Mouse (Mus musculus): ENCODE measurements at regions not wholly inside any gene's neighbourhood (a gene's known extent, or its start where the extent isn't known, plus 50 kb on each side); places are given as distances from the start of the nearest gene placed in this dataset.

DNA sequence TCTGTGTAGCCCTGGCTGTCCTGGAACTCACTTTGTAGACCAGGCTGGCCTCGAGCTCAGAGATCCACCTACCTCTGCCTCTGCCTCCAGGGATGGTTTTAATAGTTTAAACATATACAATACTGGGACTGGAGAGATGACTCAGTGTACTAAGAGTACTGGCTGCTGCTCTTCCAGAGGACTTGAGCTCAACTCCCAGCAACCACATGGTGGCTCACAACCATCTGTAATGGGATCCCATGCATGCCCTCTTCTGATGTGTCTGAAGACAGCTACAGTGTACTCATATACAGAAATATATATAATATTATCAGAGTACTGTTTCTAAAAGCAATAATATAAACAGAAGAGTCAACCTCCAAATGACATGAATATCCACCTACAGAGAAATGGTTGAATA lies 240.7 kb upstream of the Tsc22d2 start:
- TF ChIP-seq CTCF (IDR thresholded peaks at IDR 0.05; ENCODE audit: low read depth) (no peak), EP300 (IDR thresholded peaks at IDR 0.05; ENCODE audit: low read depth) (no peak)

All from liver, embryonic 14.5 days (tissue).